Mouse (Mus musculus) G1E (cell line): Measurements from ENCODE around the gene 4930432K21Rik.

Experiments used
- CTCF ChIP-seq: IDR thresholded peaks from 2 replicates; pipeline ENCODE4 v1.5.1; 2012; ENCODE audit warnings: low read depth, low read length, inconsistent platforms, mixed read lengths
- GATA1 ChIP-seq: IDR thresholded peaks from 2 replicates; pipeline ENCODE4 v1.6.1; 2012; ENCODE audit warnings: borderline replicate concordance, low read length, inconsistent platforms, mixed read lengths
- GATA2 ChIP-seq: IDR thresholded peaks from 2 replicates; pipeline ENCODE4 v1.6.1; 2012; ENCODE audit warnings: low read depth, low read length, inconsistent platforms, borderline replicate concordance
- POLR2AphosphoS5 ChIP-seq: IDR thresholded peaks from 2 replicates; pipeline ENCODE4 v1.6.1; 2012; ENCODE audit warnings: low read depth, low read length, inconsistent platforms; ENCODE audit not compliant: insufficient replicate concordance
- TAL1 ChIP-seq: conservative IDR thresholded peaks from 2 replicates; pipeline ENCODE4 v1.6.1; 2012; ENCODE audit warnings: low read depth, low read length, inconsistent platforms, mixed read lengths

- TF ChIP-seq CTCF (no peak), GATA2 (no peak), TAL1 (no peak), GATA1 (no peak), POLR2AphosphoS5 (no peak)
Observed at GRCm38 (mm10) chr8:84127202-84127901, 20.5 kb upstream of the 4930432K21Rik start.
